Mouse (Mus musculus): Measurements from ENCODE around the gene Liph. TPM values are rescaled to one million over a fixed set of nuclear protein-coding genes. Genes with fewer than 3 reads are reported as not detected.

Gene Liph
- polyA plus RNA-seq, 1 experiment: not detected

DNA sequence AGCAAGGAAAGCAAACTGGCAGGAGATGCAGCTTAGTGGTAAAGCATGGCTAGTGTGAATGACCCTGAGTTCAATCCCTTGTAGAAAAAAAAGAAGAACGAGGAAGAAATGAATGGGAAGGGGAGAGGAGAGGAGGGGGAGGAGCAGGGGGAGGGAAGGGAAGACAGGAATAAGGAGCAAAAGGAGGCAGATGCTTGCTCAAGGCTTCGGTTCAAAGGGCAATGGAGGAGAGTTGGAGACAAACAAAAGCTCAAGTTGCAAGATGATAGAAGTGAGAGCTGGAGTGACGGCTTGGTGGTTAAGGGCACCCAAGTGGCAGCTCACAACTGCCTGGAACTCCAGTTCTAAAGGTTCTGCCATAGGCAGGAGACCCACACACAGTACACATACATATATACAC lies 9.3 kb downstream of the Liph start:
- no peak overlapping the region for H3K27ac ChIP-seq (ENCODE audit: insufficient read depth, low read depth, low read length)
- no peak overlapping the region for H3K4me3 ChIP-seq (ENCODE audit: insufficient read depth, low read depth, low read length)
- no peak for TF ChIP-seq CTCF (IDR thresholded peaks at IDR 0.05; ENCODE audit: insufficient read depth, low read depth, low read length)
- TF ChIP-seq POLR2A (IDR thresholded peaks at IDR 0.05; ENCODE audit: insufficient read depth, low read depth, low read length): no peak
- WGBS: 62% methylated on average over 3 of the region's 3 CpGs
- no peaks in the 10 kb centered on the region for H3K4me1 ChIP-seq (ENCODE audit: control insufficient read depth, insufficient read depth, low read length)

DNA sequence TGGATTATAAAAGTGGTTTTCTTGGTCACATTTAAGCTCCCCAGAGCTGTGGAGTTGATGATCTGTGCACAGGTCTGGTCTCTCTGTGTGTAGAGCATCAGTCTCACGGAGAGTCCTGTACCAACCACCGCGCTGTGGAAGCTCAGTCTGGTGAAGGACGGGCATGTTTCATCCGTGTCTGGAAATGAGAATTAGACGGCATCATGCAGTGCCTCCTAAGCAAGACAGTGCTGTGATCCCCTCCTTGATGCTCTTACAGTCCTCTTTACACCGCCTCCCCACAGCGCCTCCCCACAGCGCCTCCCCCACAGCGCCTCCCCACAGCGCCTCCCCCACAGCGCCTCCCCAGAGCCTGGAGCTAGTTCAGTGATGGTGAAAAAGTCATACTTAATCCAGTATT lies 11.4 kb downstream of the Liph start:
- WGBS: 90% methylated on average over 12 of the region's 12 CpGs
- no peak for TF ChIP-seq CTCF (IDR thresholded peaks at IDR 0.05; ENCODE audit: insufficient read depth, low read depth, low read length)
- no peak for TF ChIP-seq POLR2A (IDR thresholded peaks at IDR 0.05; ENCODE audit: insufficient read depth, low read depth, low read length)
- H3K27ac ChIP-seq (ENCODE audit: insufficient read depth, low read depth, low read length): no peak overlapping the region

GRCm38 (mm10) chr16:21983581-21983980 lies 11.9 kb downstream of the Liph start:
- Histone ChIP-seq H3K27ac (ENCODE audit: insufficient read depth, low read depth, low read length) (no peak overlapping the region), H3K4me1 (ENCODE audit: control insufficient read depth, insufficient read depth, low read length) (no peaks in the 10 kb centered on the region), H3K4me3 (ENCODE audit: insufficient read depth, low read depth, low read length) (no peak overlapping the region)
- WGBS: 98% methylated on average over 4 of the region's 4 CpGs
- TF ChIP-seq CTCF (IDR thresholded peaks at IDR 0.05; ENCODE audit: insufficient read depth, low read depth, low read length) (no peak), POLR2A (IDR thresholded peaks at IDR 0.05; ENCODE audit: insufficient read depth, low read depth, low read length) (no peak)

More for the DNA sequence above, 11.4 kb downstream of the Liph start:
- Histone ChIP-seq H3K4me3 (ENCODE audit: insufficient read depth, low read depth, low read length) (no peak overlapping the region), H3K4me1 (ENCODE audit: control insufficient read depth, insufficient read depth, low read length) (no peaks in the 10 kb centered on the region)

DNA sequence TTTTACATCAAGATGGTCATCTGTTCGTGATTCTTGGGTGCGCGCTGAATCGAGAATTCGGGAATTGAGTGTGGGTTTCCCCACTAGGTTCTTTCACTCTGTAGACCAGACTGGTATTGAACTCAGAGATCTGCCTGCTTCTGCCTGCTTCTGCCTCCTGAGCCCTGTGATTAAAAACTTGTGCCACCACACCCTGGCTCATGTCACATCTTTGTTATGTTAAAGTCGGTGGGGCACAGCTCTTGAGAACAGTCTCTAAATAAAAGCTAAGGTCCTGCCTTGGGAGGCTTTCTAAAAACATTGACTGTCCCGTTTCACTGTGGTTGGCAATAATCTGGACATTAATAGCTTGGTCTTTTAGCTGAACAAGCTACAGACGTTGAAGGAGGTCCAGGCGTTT lies 12.3 kb downstream of the Liph start:
- no peaks in the 10 kb centered on the region for H3K4me1 ChIP-seq (ENCODE audit: control insufficient read depth, insufficient read depth, low read length)
- TF ChIP-seq CTCF (IDR thresholded peaks at IDR 0.05; ENCODE audit: insufficient read depth, low read depth, low read length) (no peak), POLR2A (IDR thresholded peaks at IDR 0.05; ENCODE audit: insufficient read depth, low read depth, low read length) (no peak)
- no peak overlapping the region for H3K27ac ChIP-seq (ENCODE audit: insufficient read depth, low read depth, low read length)
- 93% methylated on average over 9 of the region's 9 CpGs for WGBS
- H3K4me3 ChIP-seq (ENCODE audit: insufficient read depth, low read depth, low read length): no peak overlapping the region

DNA sequence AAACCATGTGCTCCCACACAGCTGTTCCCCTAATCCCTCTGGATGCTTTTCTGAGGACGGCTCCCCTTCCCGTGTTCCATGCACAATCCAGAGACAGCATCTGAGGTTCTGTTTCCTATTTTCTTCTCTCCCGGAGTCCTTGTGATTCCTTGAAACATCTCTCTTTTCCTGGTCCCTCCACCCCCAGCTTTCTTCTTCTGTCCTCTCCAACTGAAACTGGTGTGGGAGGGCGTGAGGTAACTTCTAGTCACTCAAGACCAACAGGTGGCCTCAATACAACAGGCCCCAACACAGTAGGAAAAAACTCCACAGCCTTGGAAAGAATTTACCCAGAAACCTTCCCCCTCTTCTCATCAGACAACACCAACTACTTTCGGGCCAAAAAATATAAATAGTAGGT lies 18.1 kb downstream of the Liph start:
- no peak for TF ChIP-seq POLR2A (IDR thresholded peaks at IDR 0.05; ENCODE audit: insufficient read depth, low read depth, low read length)
- no peak for TF ChIP-seq CTCF (IDR thresholded peaks at IDR 0.05; ENCODE audit: insufficient read depth, low read depth, low read length)
- H3K4me3 ChIP-seq (ENCODE audit: insufficient read depth, low read depth, low read length): no peak overlapping the region
- H3K27ac ChIP-seq (ENCODE audit: insufficient read depth, low read depth, low read length): no peak overlapping the region
- 69% methylated on average over 5 of the region's 5 CpGs for WGBS
- H3K4me1 ChIP-seq (ENCODE audit: control insufficient read depth, insufficient read depth, low read length): peaks cover 6% of the 10 kb centered on the region; the same call in 1 of the 2 replicates

GRCm38 (mm10) chr16:21976203-21976602 lies 19.3 kb downstream of the Liph start:
- H3K27ac ChIP-seq (ENCODE audit: insufficient read depth, low read depth, low read length): peak overlapping the region; percentile 10
- no peak for TF ChIP-seq CTCF (IDR thresholded peaks at IDR 0.05; ENCODE audit: insufficient read depth, low read depth, low read length)
- no peak for TF ChIP-seq POLR2A (IDR thresholded peaks at IDR 0.05; ENCODE audit: insufficient read depth, low read depth, low read length)
- peak overlapping the region; percentile 44 for H3K4me3 ChIP-seq (ENCODE audit: insufficient read depth, low read depth, low read length)
- H3K4me1 ChIP-seq (ENCODE audit: control insufficient read depth, insufficient read depth, low read length): peaks cover 6% of the 10 kb centered on the region; the same call in 1 of the 2 replicates
- WGBS: 6% methylated on average over 16 of the region's 16 CpGs

DNA sequence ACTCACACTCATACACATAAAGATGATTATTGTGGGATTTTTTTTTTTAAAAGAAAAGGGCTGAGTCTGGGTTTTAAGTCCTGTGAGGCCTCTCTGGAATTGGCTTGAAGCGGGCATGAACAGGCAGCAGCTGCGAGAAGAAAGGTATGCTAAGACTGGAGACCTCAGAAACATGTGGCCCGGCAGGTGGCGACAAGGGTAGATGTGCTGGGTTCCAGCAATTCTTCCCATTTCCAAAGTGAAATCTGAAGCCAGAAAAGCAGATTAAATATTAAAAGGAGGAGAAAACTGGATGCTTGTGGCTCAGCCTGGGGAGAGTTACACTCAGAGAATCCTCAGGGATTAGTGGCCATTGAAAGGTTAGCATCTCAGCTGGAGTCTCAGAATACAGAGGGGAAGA lies 24.0 kb downstream of the Liph start:
- 82% methylated on average over 4 of the region's 4 CpGs for WGBS
- H3K4me1 ChIP-seq (ENCODE audit: control insufficient read depth, insufficient read depth, low read length): peaks cover 6% of the 10 kb centered on the region; the same call in 1 of the 2 replicates
- TF ChIP-seq POLR2A (IDR thresholded peaks at IDR 0.05; ENCODE audit: insufficient read depth, low read depth, low read length): no peak
- no peak for TF ChIP-seq CTCF (IDR thresholded peaks at IDR 0.05; ENCODE audit: insufficient read depth, low read depth, low read length)
- H3K4me3 ChIP-seq (ENCODE audit: insufficient read depth, low read depth, low read length): no peak overlapping the region
- no peak overlapping the region for H3K27ac ChIP-seq (ENCODE audit: insufficient read depth, low read depth, low read length)

DNA sequence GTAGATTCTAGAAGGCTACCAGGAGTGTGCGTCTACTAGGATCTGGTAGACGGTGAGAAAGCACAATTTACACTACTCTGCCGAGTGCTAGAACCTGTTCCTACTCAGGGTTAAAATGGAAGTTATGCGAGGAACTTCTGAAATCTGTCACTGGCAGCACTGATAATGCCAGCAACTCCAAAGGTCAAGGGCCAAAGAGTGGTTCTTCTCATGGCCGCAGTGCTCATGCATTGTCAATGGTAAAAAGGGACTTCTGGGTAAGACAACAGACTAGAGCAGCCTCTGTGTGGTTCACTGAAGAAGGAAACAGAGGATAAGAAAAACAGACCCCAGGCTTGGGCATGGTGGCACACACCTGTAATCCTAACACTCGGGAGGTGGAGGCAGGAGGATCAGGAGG lies 24.9 kb downstream of the Liph start:
- WGBS: 92% methylated on average over 6 of the region's 6 CpGs
- Histone ChIP-seq H3K27ac (ENCODE audit: insufficient read depth, low read depth, low read length) (no peak overlapping the region), H3K4me3 (ENCODE audit: insufficient read depth, low read depth, low read length) (no peak overlapping the region), H3K4me1 (ENCODE audit: control insufficient read depth, insufficient read depth, low read length) (no peaks in the 10 kb centered on the region)
- TF ChIP-seq CTCF (IDR thresholded peaks at IDR 0.05; ENCODE audit: insufficient read depth, low read depth, low read length): no peak
- TF ChIP-seq POLR2A (IDR thresholded peaks at IDR 0.05; ENCODE audit: insufficient read depth, low read depth, low read length): no peak

- no peak overlapping the region for H3K4me3 ChIP-seq (ENCODE audit: insufficient read depth, low read depth, low read length)
- H3K27ac ChIP-seq (ENCODE audit: insufficient read depth, low read depth, low read length): no peak overlapping the region
- no peaks in the 10 kb centered on the region for H3K4me1 ChIP-seq (ENCODE audit: control insufficient read depth, insufficient read depth, low read length)
- WGBS: 80% methylated on average over 5 of the region's 5 CpGs
- TF ChIP-seq CTCF (IDR thresholded peaks at IDR 0.05; ENCODE audit: insufficient read depth, low read depth, low read length) (no peak), POLR2A (IDR thresholded peaks at IDR 0.05; ENCODE audit: insufficient read depth, low read depth, low read length) (no peak)
Measured at GRCm38 (mm10) chr16:21969874-21970273, 25.6 kb downstream of the Liph start.

- Histone ChIP-seq H3K27ac (ENCODE audit: insufficient read depth, low read depth, low read length) (no peak overlapping the region), H3K4me3 (ENCODE audit: insufficient read depth, low read depth, low read length) (no peak overlapping the region), H3K4me1 (ENCODE audit: control insufficient read depth, insufficient read depth, low read length) (no peaks in the 10 kb centered on the region)
- TF ChIP-seq POLR2A (IDR thresholded peaks at IDR 0.05; ENCODE audit: insufficient read depth, low read depth, low read length): no peak
- no peak for TF ChIP-seq CTCF (IDR thresholded peaks at IDR 0.05; ENCODE audit: insufficient read depth, low read depth, low read length)
- 80% methylated on average over 3 of the region's 3 CpGs for WGBS
Measured at GRCm38 (mm10) chr16:21965576-21965975, 29.9 kb downstream of the Liph start.

All from olfactory bulb, adult 2 months (tissue).